Mouse (Mus musculus) kidney, embryonic 16.5 days (tissue): ENCODE results near the gene Cyb5r2. TPM values are rescaled to one million over a fixed set of nuclear protein-coding genes. Genes with fewer than 3 reads are reported as not detected.

ENCODE experiments used
- ATAC-seq: fragments of 200-750 bp; cut with Nextera tagmentation; 2 replicates; pipeline ENCODE4 v1.8.0; 2017; ENCODE audit warnings: moderate TSS enrichment; ENCODE audit not compliant: low FRiP score, low TSS enrichment
- H3K27ac ChIP-seq: fragments of 300-500 bp; sonication (generic); 2 replicates; pipeline ENCODE4 v1.5.1; 2014; ENCODE audit warnings: low read length
- H3K27me3 ChIP-seq: fragments of 300-500 bp; sonication (generic); 2 replicates; pipeline ENCODE4 v1.6.1; 2014; ENCODE audit warnings: low read length, control low read depth, mixed read lengths; ENCODE audit not compliant: insufficient read depth
- H3K36me3 ChIP-seq: fragments of 300-500 bp; sonication (generic); 2 replicates; pipeline ENCODE4 v1.6.1; 2014; ENCODE audit warnings: low read length, control low read depth, mixed read lengths; ENCODE audit not compliant: insufficient read depth
- H3K4me1 ChIP-seq: fragments of 300-500 bp; sonication (generic); 2 replicates; pipeline ENCODE4 v1.6.1; 2014; ENCODE audit warnings: low read length, control low read depth, mixed read lengths; ENCODE audit not compliant: insufficient read depth
- H3K4me2 ChIP-seq: fragments of 300-500 bp; sonication (generic); replicated peaks from 2 replicates; pipeline ENCODE4 v1.6.1; 2014; ENCODE audit warnings: low read depth, low read length
- H3K4me3 ChIP-seq: fragments of 300-500 bp; sonication (generic); 2 replicates; pipeline ENCODE4 v1.5.1; 2014; ENCODE audit warnings: mild to moderate bottlenecking, low read length
- H3K9ac ChIP-seq: fragments of 300-500 bp; sonication (generic); replicated peaks from 2 replicates; pipeline ENCODE4 v1.6.1; 2014; ENCODE audit warnings: low read length
- H3K9me3 ChIP-seq: fragments of 300-500 bp; sonication (generic); 2 replicates; pipeline ENCODE4 v1.6.1; 2016; ENCODE audit warnings: low read length, control low read depth
- WGBS: fragments of 180-500 bp; shearing (Covaris S2); extraction: QIAGEN DNeasy Blood & Tissue Kit; methylation state at CpG from one replicate; pipeline ENCODE4 v1.1.7; 2014; 5-methylcytosine and 5-hydroxymethylcytosine counted together
- polyA plus RNA-seq: library from polyadenylated mRNA; unstranded; fragments of >200 nt; fragmentation: Nextera tagmentation; extraction: Ambion mirVana; gene quantifications from 2 replicates; pipeline ENCODE4 v1.2.1, GENCODE M21; 2015

Gene Cyb5r2
- 0.14 and 0.22 TPM in 2 replicates for polyA plus RNA-seq

DNA sequence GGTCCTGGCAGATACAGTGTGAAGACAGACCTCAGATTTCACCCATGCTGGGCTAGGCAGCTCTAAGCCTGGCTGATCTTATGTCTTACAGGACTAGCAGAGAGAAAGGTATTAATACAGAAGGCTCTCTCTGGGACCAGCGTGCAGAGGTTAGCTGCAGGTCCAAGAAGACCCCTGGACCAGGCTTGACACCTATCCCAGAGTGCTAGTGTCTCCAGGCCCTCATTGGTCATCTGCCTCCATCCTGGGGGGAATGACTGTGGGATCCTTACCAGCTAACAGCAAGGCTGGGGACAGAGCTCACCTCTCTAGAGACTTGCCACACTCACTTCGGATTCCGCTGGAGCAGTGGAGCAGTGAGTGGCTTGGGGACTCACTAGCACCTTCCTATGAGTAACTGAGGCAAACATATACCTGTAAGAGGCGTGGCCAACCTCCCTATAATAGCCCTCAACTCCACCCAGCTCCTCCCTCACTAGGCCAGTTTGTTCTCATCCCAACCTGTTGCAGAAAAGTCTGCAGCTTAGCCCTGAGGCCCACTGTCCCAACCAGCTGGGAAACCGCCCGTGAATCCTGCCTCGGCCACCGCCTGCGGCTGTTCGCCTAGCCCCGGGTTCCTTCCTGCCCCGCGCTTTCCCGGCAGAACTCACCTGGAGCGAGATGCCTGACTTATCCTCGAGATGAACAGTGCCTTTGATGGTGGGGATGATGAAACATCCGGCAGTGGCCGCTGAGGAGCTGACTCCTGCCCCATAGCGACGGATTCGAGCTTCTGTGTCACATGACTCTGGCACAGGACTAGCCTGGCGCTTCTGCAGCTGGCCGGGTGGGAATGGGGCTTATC, at the start of gene Cyb5r2:
TSS of gene Cyb5r2 (minus strand) at position 725 of the 844 bp plus-strand sequence.
- Histone ChIP-seq H3K27ac (no peak within 1 kb of the TSS), H3K4me1 (peaks cover 6% of the 10 kb centered on the region; the same call in 1 of the 2 replicates), H3K9ac (peak within 1 kb of the TSS; percentile 53), H3K9me3 (no peaks in the 10 kb centered on the region), H3K27me3 (no peaks in the 10 kb centered on the region), H3K36me3 (no peaks in the 10 kb centered on the region), H3K4me2 (peak within 1 kb of the TSS; percentile 59), H3K4me3 (peak within 1 kb of the TSS; percentile 35)
- 10% methylated on average over 23 of the region's 23 CpGs for WGBS
- peak; percentile 84 for ATAC-seq

DNA sequence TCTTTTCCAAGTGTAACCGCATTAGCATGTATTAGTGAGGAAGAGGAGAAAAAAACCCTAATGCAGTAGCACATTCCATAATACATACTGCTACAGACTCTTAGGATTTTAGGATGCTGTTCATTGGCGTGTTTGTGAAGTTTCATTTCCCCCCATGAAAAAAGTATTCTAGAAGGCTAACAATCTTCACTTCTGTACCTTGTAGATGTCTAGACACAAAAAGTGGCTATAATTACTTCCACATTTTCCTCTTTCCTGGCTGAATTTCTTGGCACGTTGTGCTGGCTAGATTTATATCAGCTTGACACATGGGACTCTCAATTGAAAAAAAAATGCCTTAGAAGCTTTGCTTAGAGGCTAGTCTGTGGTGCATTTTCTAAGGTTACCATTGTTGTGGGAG, 44.3 kb upstream of the Cyb5r2 start:
- Histone ChIP-seq H3K4me1 (no peaks in the 10 kb centered on the region), H3K9me3 (no peaks in the 10 kb centered on the region), H3K36me3 (no peaks in the 10 kb centered on the region), H3K27ac (no peak overlapping the region), H3K27me3 (no peaks in the 10 kb centered on the region), H3K4me2 (no peak overlapping the region), H3K4me3 (no peak overlapping the region), H3K9ac (no peak overlapping the region)
- no peak for ATAC-seq
- WGBS, result 57% methylated on average over 3 of the region's 3 CpGs

DNA sequence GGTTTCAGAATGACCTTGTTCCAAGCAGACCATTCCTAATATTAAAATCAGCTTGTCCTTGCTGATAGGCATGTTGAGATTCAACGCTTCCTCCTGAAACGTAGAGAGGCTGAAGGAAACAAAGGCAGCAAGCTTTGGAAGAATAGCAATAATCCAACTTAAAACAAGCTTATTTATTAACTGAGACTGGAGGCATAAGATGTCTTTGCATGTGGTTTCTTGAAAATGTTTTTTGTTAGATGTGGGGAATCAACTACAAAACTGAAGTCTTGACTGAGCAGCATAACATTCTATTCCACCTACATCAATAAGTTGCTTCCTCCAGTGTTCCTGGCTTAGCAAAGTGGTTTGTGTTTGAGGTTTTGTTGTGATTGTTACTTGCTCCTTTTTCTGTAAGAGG, 43.3 kb upstream of the Cyb5r2 start, which contains the start of gene Ovch2:
TSS of gene Ovch2 (minus strand) at position 101 of the 400 bp plus-strand sequence.
- no peaks in the 10 kb centered on the region for H3K4me1 ChIP-seq
- no peak within 1 kb of the TSS for H3K4me2 ChIP-seq
- no peak for ATAC-seq
- no peaks in the 10 kb centered on the region for H3K27me3 ChIP-seq
- WGBS, result 92% methylated on average over 2 of the region's 2 CpGs
- H3K9me3 ChIP-seq, result no peaks in the 10 kb centered on the region
- no peak within 1 kb of the TSS for H3K27ac ChIP-seq
- H3K36me3 ChIP-seq, result no peaks in the 10 kb centered on the region
- H3K4me3 ChIP-seq, result no peak within 1 kb of the TSS
- H3K9ac ChIP-seq, result no peak within 1 kb of the TSS

DNA sequence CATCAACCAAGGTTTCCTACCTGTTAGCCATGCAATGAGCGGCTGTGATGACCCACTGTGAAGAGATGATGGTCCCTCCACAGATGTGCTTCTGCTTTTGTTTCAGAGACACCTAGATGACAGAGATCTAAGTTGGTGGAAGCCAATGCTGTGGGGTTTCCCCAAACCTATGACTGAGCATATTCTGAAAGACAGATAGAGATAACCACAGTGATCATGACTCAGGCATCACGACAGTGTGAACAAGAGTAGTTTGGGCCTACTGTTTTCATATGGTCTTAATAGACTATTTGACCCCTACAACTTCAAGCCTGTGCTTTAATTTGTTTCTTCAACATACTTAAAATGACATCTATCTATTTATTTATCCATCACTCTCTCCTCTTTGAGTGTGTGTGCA, 38.7 kb upstream of the Cyb5r2 start:
- Histone ChIP-seq H3K4me1 (no peaks in the 10 kb centered on the region), H3K9me3 (no peaks in the 10 kb centered on the region), H3K9ac (no peak overlapping the region), H3K4me3 (no peak overlapping the region), H3K4me2 (no peak overlapping the region), H3K36me3 (no peaks in the 10 kb centered on the region), H3K27me3 (no peaks in the 10 kb centered on the region), H3K27ac (no peak overlapping the region)
- ATAC-seq, result no peak
- WGBS, result 77% methylated on average over 2 of the region's 2 CpGs

DNA sequence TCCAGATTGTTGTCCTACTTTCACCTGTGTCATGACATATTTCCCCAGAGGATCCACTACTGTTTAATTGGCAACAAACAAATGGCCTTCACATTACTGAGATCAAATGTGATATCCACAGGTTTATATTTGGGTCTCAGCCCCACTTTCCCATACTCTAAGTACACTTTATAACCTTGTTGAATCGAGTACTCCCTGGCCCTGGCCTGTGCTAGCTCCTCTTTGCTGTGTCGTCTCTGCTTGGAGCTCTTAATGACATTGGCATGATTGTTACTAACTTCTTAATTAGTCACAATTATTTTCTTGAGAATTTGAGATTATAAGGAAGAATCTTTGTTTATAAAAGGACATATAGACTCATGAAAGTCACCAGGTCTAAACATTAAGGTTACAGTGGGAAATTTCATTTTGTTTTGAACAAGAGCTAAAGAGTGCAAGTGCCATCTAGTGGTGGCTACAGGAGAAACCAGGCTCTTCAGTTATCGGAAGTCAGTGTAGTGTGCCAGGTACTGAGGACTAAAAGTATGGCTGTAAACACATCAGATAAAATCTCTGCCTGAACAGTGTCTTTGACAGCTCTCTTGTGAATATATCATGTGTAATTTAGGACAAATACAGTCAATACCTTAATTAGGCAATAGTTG, 30.3 kb upstream of the Cyb5r2 start:
- 55% methylated on average over 3 of the region's 3 CpGs for WGBS
- H3K9ac ChIP-seq, result no peak overlapping the region
- H3K36me3 ChIP-seq, result no peaks in the 10 kb centered on the region

DNA sequence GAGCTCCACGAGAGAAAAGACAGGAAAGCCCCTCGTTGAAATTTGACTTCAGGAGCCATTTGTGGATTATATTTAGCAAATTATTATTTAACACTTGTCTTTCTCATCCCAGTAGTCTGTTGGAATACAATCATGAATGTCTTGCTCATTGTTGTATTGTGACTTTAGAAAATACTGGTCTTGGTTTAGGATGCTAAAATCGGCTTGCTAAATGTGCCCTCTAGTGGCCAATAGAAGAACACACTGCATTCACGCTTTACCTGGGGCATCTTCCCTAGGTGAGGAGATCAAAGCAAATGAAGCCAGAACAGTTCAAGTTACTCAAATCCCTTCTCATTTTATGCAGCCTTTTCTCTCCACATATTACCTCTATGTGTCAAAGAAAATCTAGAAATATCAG, 21.8 kb upstream of the Cyb5r2 start:
- Histone ChIP-seq H3K4me1 (no peaks in the 10 kb centered on the region), H3K9me3 (no peaks in the 10 kb centered on the region), H3K9ac (no peak overlapping the region), H3K27ac (no peak overlapping the region), H3K36me3 (no peaks in the 10 kb centered on the region), H3K27me3 (no peaks in the 10 kb centered on the region), H3K4me2 (no peak overlapping the region), H3K4me3 (no peak overlapping the region)
- ATAC-seq, result no peak
- WGBS, result 44% methylated on average over 4 of the region's 4 CpGs

More for the DNA sequence above, 30.3 kb upstream of the Cyb5r2 start:
- Histone ChIP-seq H3K4me3 (no peak overlapping the region), H3K9me3 (no peaks in the 10 kb centered on the region), H3K27ac (no peak overlapping the region), H3K27me3 (no peaks in the 10 kb centered on the region), H3K4me2 (no peak overlapping the region), H3K4me1 (no peaks in the 10 kb centered on the region)
- no peak for ATAC-seq

DNA sequence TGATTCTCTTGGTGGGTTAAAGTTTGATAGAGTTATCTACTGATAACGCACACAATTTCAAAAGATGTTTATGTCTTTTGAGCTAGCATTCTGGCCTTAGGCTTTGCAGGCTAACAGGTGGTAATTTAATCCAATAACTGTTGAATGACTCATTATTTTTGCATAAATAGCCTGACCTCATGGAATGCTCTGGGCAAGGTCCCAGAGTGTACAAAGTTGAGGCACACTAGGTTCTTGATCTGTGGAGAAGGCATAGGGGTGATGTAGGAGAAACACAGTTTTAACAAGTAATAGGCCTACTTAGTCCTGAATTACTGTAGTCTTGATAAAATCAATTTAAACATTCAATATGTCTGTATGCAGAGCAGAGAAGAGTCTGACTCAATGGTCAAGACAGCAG, 20.4 kb upstream of the Cyb5r2 start:
- Histone ChIP-seq H3K4me2 (no peak overlapping the region), H3K9ac (no peak overlapping the region), H3K4me3 (no peak overlapping the region), H3K27ac (no peak overlapping the region), H3K36me3 (no peaks in the 10 kb centered on the region), H3K4me1 (no peaks in the 10 kb centered on the region), H3K9me3 (no peaks in the 10 kb centered on the region), H3K27me3 (no peaks in the 10 kb centered on the region)
- no peak for ATAC-seq
- 54% methylated on average over 1 of the region's 1 CpGs for WGBS

DNA sequence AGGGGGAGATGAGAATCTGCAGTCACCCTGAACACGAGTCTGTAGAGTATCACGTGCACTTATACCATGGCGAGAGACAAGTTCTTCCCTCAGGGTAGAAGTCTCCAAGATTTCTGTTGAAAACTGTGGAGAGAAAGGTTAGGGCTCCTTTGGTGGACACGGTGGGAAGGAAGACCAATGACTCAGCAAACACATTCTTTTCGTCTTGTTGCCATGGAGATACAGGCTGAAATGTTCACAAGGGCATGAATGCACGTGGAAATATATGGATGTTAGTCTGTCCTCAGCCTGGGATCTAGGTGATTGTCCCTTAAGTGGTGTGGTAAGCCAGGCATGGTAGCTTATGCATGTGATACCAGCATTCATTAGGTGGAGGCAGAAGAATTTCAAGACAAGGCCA, 13.0 kb upstream of the Cyb5r2 start:
- 64% methylated on average over 6 of the region's 6 CpGs for WGBS
- H3K27me3 ChIP-seq, result no peaks in the 10 kb centered on the region
- H3K4me2 ChIP-seq, result no peak overlapping the region
- no peak for ATAC-seq
- no peaks in the 10 kb centered on the region for H3K9me3 ChIP-seq
- H3K4me1 ChIP-seq, result no peaks in the 10 kb centered on the region
- no peak overlapping the region for H3K9ac ChIP-seq
- no peak overlapping the region for H3K27ac ChIP-seq
- H3K36me3 ChIP-seq, result no peaks in the 10 kb centered on the region
- H3K4me3 ChIP-seq, result no peak overlapping the region

DNA sequence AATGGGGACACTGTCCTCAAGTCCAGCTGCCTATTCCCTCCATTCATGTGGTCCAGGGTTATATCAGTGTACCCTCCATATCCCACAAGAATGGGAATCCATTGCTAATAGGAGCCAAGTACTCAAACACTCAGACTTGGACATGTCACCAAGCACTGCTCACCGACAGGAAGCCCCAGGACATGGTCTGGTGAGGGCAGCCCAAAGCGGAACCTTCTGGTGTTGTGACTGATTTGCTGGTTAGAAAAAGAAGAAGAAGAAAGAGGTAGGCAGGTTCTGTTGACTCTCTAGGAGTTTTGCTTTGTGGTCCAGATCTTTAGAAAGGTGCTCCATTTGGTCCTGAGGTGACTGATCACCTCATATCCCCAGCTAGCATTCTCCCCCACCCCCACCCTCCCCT, 1.1 kb downstream of the Cyb5r2 start:
- H3K9ac ChIP-seq, result no peak overlapping the region
- no peaks in the 10 kb centered on the region for H3K36me3 ChIP-seq
- no peaks in the 10 kb centered on the region for H3K9me3 ChIP-seq
- no peak overlapping the region for H3K4me2 ChIP-seq
- no peak overlapping the region for H3K27ac ChIP-seq
- ATAC-seq, result no peak
- whole genome bisulfite sequencing, result 75% methylated on average over 2 of the region's 2 CpGs
- no peaks in the 10 kb centered on the region for H3K27me3 ChIP-seq
- no peak overlapping the region for H3K4me3 ChIP-seq
- H3K4me1 ChIP-seq, result peaks cover 6% of the 10 kb centered on the region; the same call in 1 of the 2 replicates

DNA sequence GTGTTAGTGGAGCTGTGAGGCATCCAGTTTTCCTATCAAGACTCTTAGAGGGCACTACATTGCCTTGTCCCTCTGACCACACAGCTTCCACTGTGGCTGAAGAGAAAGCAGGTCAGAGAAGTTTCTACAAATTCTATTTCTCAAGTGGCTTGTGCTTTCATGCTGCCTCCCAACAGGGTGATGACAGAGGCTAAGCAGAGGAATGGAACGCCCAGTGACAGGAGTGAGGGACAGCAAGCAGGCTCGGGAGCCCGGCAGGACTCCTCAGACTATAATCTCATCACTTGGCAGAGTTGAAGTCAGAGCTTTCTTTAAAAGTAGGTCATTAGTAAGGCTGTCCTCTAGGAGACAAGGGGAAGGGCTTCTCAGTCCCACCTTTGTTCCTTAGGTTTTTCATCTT, 1.9 kb downstream of the Cyb5r2 start:
- Histone ChIP-seq H3K4me2 (no peak overlapping the region), H3K27me3 (no peaks in the 10 kb centered on the region), H3K4me3 (no peak overlapping the region), H3K36me3 (no peaks in the 10 kb centered on the region), H3K9ac (no peak overlapping the region), H3K27ac (no peak overlapping the region), H3K9me3 (no peaks in the 10 kb centered on the region), H3K4me1 (peaks cover 6% of the 10 kb centered on the region; the same call in 1 of the 2 replicates)
- WGBS, result 80% methylated on average over 3 of the region's 3 CpGs
- ATAC-seq, result no peak
